Mouse (Mus musculus) heart, postnatal 0 days (tissue): ENCODE data around the gene Topbp1.

Source experiments
- CTCF ChIP-seq: IDR thresholded peaks from 2 replicates; pipeline ENCODE4 v1.5.1; 2016; ENCODE audit warnings: antibody characterized with exemption, control low read depth, low read depth
- EP300 ChIP-seq: IDR thresholded peaks from 2 replicates; pipeline ENCODE4 v1.6.1; 2016; ENCODE audit warnings: antibody characterized with exemption, low read depth

GRCm38 (mm10) chr9:103393256-103393655, 88.2 kb downstream of the Topbp1 start:
- no peak for TF ChIP-seq CTCF
- TF ChIP-seq EP300 = no peak
